Mouse (Mus musculus): ENCODE data around the gene Cd177. TPM values are rescaled to one million over a fixed set of nuclear protein-coding genes. Genes with fewer than 3 reads are reported as not detected.
"Not testable (repeated sequence)": the region's sequence is repeated elsewhere in the genome, so short reads cannot be mapped to it uniquely, and the experiment has no call there.

Cd177 gene
- polyA plus RNA-seq, 1 experiment from 2014 or later: 1.2 TPM

DNA sequence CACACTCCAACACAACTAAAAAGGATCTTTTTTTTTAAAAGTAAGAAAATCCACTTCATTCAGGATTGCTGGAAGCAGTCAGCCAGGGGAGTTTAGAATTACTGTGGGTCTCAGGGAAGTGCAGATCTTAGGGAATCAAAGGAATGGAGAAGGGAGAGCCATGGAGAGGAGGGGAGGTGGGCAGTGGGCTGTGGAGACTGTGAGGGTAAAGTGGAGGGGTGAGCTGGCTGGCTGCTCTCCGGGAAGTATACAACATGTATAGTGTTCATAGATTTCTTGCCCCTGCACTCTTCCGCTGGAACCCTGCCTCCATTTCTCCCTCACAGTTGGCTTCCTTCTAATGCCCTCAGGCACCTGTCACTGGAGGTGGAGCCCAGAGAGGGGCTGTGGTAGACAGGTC is 8.5 kb downstream of the Cd177 start:
- H3K27ac ChIP-seq: no peak overlapping the region
- H3K27me3 ChIP-seq (replicated peaks): no peaks in the 10 kb centered on the region
- H3K9ac ChIP-seq: no peak overlapping the region
- WGBS: 83% methylated on average over 2 of the region's 2 CpGs
- no peaks in the 10 kb centered on the region for H3K36me3 ChIP-seq
- H3K4me1 ChIP-seq (replicated peaks): no peaks in the 10 kb centered on the region
- H3K4me2 ChIP-seq (replicated peaks): no peak overlapping the region
- no peak overlapping the region for H3K4me3 ChIP-seq (replicated peaks)
- no peaks in the 10 kb centered on the region for H3K9me3 ChIP-seq
- ATAC-seq: no peak

DNA sequence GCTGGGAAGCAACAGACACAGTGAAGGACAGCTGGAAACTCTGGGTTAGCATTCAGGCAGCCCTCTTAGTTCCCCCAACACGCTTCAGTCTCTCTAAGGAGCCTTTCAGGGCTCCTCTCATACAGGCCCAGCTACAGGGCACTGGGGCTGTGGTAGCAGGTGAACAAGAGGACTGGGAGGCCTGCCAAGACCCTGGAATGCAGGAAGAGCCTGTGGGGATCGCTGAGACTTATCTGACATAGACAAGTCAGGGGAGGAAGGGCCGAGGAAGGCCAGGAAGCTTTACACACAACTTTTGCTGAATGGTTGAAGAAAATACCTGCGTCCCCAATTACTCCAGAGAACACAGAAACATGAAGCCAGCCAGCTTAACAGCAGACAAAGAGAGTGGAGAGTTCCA is 9.4 kb downstream of the Cd177 start:
- Histone ChIP-seq H3K4me2 (replicated peaks) (no peak overlapping the region), H3K4me3 (replicated peaks) (no peak overlapping the region), H3K36me3 (no peaks in the 10 kb centered on the region), H3K9me3 (no peaks in the 10 kb centered on the region), H3K27ac (no peak overlapping the region), H3K27me3 (replicated peaks) (no peaks in the 10 kb centered on the region), H3K9ac (no peak overlapping the region), H3K4me1 (replicated peaks) (no peaks in the 10 kb centered on the region)
- WGBS: 42% methylated on average over 4 of the region's 4 CpGs
- no peak for ATAC-seq

DNA sequence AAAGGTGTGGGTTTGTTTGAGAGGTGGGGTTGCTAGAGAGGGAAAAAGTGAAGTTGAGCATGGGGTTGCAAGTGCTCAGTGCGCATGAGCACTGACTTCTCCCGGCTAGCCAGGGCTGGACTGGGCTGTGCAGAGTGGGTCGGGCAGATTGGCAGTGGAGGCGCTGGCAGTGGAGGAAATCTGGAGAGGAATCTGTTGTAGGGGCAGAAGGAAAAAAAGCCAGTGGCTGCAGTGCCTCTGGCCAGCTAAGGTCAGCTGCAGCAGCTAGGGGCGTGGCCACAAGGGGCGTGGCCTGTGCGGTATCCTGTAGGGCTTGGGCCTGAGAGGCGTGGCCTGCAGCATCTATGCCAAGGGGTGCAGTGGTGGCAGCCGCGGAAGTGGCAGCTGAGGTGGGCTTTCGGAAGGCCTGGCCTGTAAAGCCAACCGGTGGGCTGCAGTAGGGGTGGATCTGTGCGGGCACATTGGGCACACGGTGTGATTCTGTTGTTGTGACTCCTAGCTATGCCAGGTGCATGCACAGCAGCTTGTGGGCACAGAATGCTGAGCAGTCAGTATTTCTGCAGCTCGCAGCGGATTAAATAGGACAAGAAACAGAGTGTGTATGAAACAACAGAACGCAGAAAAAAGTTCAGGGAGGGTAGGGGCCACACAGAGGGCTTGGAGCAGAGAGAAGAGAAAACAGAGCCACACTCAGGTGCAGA is 24.0 kb downstream of the Cd177 start:
- WGBS: 20% methylated on average over 17 of the region's 17 CpGs
- ATAC-seq: no peak

DNA sequence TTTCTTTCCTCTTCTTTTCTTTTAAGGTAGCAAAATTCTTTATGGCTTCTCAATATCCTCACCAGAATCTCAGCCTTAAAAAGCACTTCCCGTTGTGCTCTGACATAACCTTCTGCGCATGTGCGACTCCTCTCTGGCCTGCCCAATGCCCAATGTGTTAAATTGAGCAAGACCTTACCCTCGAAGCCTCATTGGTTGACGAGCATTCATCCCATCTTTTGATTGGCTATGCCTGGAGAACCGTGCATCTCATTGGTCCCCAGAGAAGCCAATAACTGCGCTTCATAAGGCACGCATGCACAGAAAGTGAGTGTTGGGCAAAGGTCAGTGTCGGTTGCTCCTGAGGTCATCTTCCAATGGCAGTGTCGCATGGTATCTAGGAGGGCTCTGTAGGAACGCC is 33.3 kb downstream of the Cd177 start, which contains the start of gene Gm4763:
TSS of gene Gm4763 (minus strand) at position 101 of the 400 bp plus-strand sequence.
- H3K9me3 ChIP-seq; H3K9ac ChIP-seq; ATAC-seq; H3K36me3 ChIP-seq; H3K4me2 ChIP-seq (replicated peaks); H3K27me3 ChIP-seq (replicated peaks); H3K27ac ChIP-seq; H3K4me1 ChIP-seq (replicated peaks); H3K4me3 ChIP-seq (replicated peaks): not testable (repeated sequence)
- 87% methylated on average over 11 of the region's 11 CpGs for WGBS

More for the DNA sequence above, 24.0 kb downstream of the Cd177 start:
- Histone ChIP-seq H3K4me2 (replicated peaks) (peak overlapping the region; percentile 30; the same call in 1 of the 2 replicates), H3K36me3 (no peaks in the 10 kb centered on the region), H3K27me3 (replicated peaks) (no peaks in the 10 kb centered on the region), H3K9me3 (no peaks in the 10 kb centered on the region), H3K4me1 (replicated peaks) (0 out of 2 replicates have a peak, but pooled peaks cover 5% of the 10 kb centered on the region), H3K27ac (no peak overlapping the region), H3K9ac (no peak overlapping the region), H3K4me3 (replicated peaks) (no peak overlapping the region)

DNA sequence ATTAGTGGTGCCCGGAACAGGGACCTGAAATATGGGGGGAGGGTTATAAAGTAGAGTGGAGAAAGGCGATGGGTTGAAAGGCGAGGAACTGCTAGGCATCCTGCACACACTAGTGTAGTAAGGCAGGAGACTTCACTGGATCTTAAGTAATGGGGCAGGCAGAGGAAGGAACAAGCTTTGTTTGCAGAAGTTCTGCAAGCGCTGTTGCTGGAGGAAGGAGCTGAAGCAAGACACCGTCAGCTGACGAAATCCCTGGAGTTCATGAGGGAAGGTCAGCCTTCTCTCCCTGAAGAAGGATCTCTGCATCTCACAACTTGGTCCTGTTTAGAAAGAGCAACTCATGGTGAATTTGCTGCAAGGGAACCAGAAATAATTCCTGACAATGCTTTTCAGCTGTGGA is 45.1 kb downstream of the Cd177 start:
- H3K9ac ChIP-seq: no peak overlapping the region
- H3K4me2 ChIP-seq (replicated peaks): no peak overlapping the region
- 59% methylated on average over 6 of the region's 6 CpGs for WGBS
- no peak overlapping the region for H3K27ac ChIP-seq
- ATAC-seq: no peak
- no peak overlapping the region for H3K4me3 ChIP-seq (replicated peaks)
- H3K9me3 ChIP-seq: no peaks in the 10 kb centered on the region
- H3K27me3 ChIP-seq (replicated peaks): no peaks in the 10 kb centered on the region
- H3K4me1 ChIP-seq (replicated peaks): no peaks in the 10 kb centered on the region
- no peaks in the 10 kb centered on the region for H3K36me3 ChIP-seq

DNA sequence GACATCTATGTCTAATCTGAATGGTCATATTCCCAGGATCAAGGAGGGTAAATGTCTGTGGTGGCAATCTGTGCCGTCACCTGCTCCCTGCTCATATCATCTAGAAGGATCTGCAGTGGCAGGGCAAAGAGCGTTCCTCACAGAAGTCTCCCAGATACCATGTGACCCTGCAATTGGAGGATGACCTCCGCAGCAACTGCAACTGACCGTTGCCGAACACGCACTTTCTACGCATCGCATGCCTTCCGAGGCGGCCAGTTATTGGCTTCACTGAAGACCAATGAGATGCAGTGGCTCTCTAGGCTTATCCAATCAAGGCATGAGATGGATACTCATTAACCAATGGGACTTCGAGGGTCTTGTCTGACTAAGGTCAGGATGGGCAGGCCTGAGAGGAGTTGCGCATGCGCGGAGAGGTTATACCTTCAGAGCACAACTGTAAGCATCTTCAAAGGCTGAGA is 51.2 kb downstream of the Cd177 start, which contains the start of gene BC049730:
TSS of gene BC049730 (plus strand) at position 411 of the 461 bp plus-strand sequence.
- Histone ChIP-seq H3K36me3 (no peaks in the 10 kb centered on the region), H3K27me3 (replicated peaks) (no peaks in the 10 kb centered on the region), H3K4me3 (replicated peaks) (no peak within 1 kb of the TSS), H3K4me1 (replicated peaks) (no peaks in the 10 kb centered on the region), H3K9me3 (no peaks in the 10 kb centered on the region), H3K4me2 (replicated peaks) (no peak within 1 kb of the TSS), H3K9ac (no peak within 1 kb of the TSS), H3K27ac (no peak within 1 kb of the TSS)
- 90% methylated on average over 14 of the region's 14 CpGs for WGBS
- ATAC-seq: no peak

DNA sequence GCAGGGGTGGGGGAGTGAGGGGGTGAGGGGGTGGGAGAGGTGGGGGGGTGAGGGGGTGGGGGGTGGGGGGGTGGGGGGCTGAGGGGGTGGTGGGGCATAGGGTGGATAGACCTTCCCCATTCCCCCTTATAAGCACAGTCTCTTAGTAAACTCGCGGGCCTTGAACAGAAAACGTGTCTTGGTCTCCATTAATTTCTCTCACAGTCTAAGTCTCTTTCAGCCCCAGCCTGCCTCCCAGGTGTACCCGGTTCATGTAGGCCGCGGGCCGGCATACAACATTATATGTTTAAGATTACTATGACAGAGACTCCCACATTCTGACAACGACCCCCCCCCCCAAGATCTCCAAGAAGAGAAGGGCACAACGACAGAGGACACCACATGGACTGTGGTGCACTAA is 57.3 kb downstream of the Cd177 start:
- 73% methylated on average over 9 of the region's 9 CpGs for WGBS
- H3K27ac ChIP-seq; H3K4me1 ChIP-seq (replicated peaks); H3K9ac ChIP-seq; H3K27me3 ChIP-seq (replicated peaks); H3K36me3 ChIP-seq; ATAC-seq; H3K4me3 ChIP-seq (replicated peaks); H3K4me2 ChIP-seq (replicated peaks); H3K9me3 ChIP-seq: not testable (repeated sequence)

DNA sequence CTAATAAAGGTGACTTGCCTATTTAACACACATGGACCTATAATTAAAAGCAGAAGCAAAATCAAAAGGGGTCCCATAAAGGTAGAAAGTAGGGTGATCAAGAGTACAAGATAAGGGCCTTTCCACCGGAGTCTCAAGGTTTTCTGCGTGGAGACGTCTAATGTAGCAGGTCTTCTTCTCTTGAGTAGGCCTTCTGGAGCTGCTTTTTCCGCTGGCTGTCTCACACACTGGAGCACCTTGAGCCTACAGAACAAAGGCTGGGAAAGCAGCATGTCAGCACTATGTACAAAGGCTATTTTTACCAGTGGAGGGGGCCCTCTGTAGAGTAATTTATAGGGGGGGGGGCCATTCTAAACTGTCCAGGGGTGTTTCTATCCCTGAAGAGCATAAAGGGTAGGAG is 62.2 kb downstream of the Cd177 start:
- WGBS: 90% methylated on average over 4 of the region's 4 CpGs
- H3K4me2 ChIP-seq (replicated peaks); H3K4me3 ChIP-seq (replicated peaks); H3K4me1 ChIP-seq (replicated peaks); H3K9me3 ChIP-seq; H3K27me3 ChIP-seq (replicated peaks); H3K36me3 ChIP-seq; ATAC-seq; H3K9ac ChIP-seq; H3K27ac ChIP-seq: not testable (repeated sequence)

Other genes starting within 250 kb of the Cd177 start
- gene AC161166.1, start 247.9 kb downstream of the Cd177 start, polyA plus RNA-seq (2015; fragmentation: Nextera tagmentation; extraction: Ambion mirVana): 0.14 and 0.24 TPM in 2 replicates
- gene Irgq, start 229.6 kb downstream of the Cd177 start, polyA plus RNA-seq (2015; fragmentation: Nextera tagmentation; extraction: Ambion mirVana): 5.3 and 5.7 TPM in 2 replicates
- not detected in 2 replicates for gene Pinlyp, start 214.2 kb downstream of the Cd177 start, polyA plus RNA-seq (2015; fragmentation: Nextera tagmentation; extraction: Ambion mirVana)
- gene Xrcc1, start 214.0 kb downstream of the Cd177 start, polyA plus RNA-seq (2015; fragmentation: Nextera tagmentation; extraction: Ambion mirVana): 79.9 and 101 TPM in 2 replicates
- 35.7 and 36.7 TPM in 2 replicates for gene Ethe1, start 172.8 kb downstream of the Cd177 start, polyA plus RNA-seq (2015; fragmentation: Nextera tagmentation; extraction: Ambion mirVana)
- gene Zfp575, start 172.7 kb downstream of the Cd177 start, polyA plus RNA-seq (2015; fragmentation: Nextera tagmentation; extraction: Ambion mirVana): 3.2 and 3.6 TPM in 2 replicates
- 0.35 and 0.39 TPM in 2 replicates for gene Phldb3, start 149.5 kb downstream of the Cd177 start, polyA plus RNA-seq (2015; fragmentation: Nextera tagmentation; extraction: Ambion mirVana)
- gene Lypd3, start 123.8 kb downstream of the Cd177 start, polyA plus RNA-seq (2015; fragmentation: Nextera tagmentation; extraction: Ambion mirVana): 0.44 and 0.64 TPM in 2 replicates
- gene Tex101, start 83.6 kb downstream of the Cd177 start, polyA plus RNA-seq (2015; fragmentation: Nextera tagmentation; extraction: Ambion mirVana): 0.14 and 0.15 TPM in 2 replicates
- gene BC049730, start 51.1 kb downstream of the Cd177 start, polyA plus RNA-seq (2015; fragmentation: Nextera tagmentation; extraction: Ambion mirVana): not detected in 2 replicates
- not detected in 2 replicates for gene Gm4763, start 33.4 kb downstream of the Cd177 start, polyA plus RNA-seq (2015; fragmentation: Nextera tagmentation; extraction: Ambion mirVana)
- gene Ceacam10, start 16.9 kb upstream of the Cd177 start, polyA plus RNA-seq (2015; fragmentation: Nextera tagmentation; extraction: Ambion mirVana): 0.39 and 0.45 TPM in 2 replicates
- gene Gm9844, start 101.9 kb upstream of the Cd177 start, polyA plus RNA-seq (2015; fragmentation: Nextera tagmentation; extraction: Ambion mirVana): 17.2 and 17.8 TPM in 2 replicates
- gene Lypd4, start 109.6 kb upstream of the Cd177 start, polyA plus RNA-seq (2015; fragmentation: Nextera tagmentation; extraction: Ambion mirVana): not detected in 2 replicates
- not detected in 2 replicates for gene Dmrtc2, start 109.7 kb upstream of the Cd177 start, polyA plus RNA-seq (2015; fragmentation: Nextera tagmentation; extraction: Ambion mirVana)
- 2,486 and 2,546 TPM in 2 replicates for gene Rps19, start 124.1 kb upstream of the Cd177 start, polyA plus RNA-seq (2015; fragmentation: Nextera tagmentation; extraction: Ambion mirVana)
- 0.19 and 0.29 TPM in 2 replicates for gene Cd79a, start 137.1 kb upstream of the Cd177 start, polyA plus RNA-seq (2015; fragmentation: Nextera tagmentation; extraction: Ambion mirVana)
- gene Arhgef1, start 142.6 kb upstream of the Cd177 start, polyA plus RNA-seq (2015; fragmentation: Nextera tagmentation; extraction: Ambion mirVana): 76.5 and 77.7 TPM in 2 replicates
- gene Gm4881, start 184.2 kb upstream of the Cd177 start, polyA plus RNA-seq (2015; fragmentation: Nextera tagmentation; extraction: Ambion mirVana): not detected in 2 replicates
- 123 and 157 TPM in 2 replicates for gene Rabac1, start 212.4 kb upstream of the Cd177 start, polyA plus RNA-seq (2015; fragmentation: Nextera tagmentation; extraction: Ambion mirVana)
- gene Atp1a3, start 245.6 kb upstream of the Cd177 start, polyA plus RNA-seq (2015; fragmentation: Nextera tagmentation; extraction: Ambion mirVana): 3.8 TPM in 2 replicates

All from intestine, embryonic 15.5 days (tissue).